Mouse (Mus musculus) E14TG2a.4 (cell line): ENCODE results near the gene Snap91.
A peak's percentile ranks its signal among the peaks of the same experiment; 100 is the strongest.

ENCODE experiments used
- H3K27me3 ChIP-seq: 2 replicates; pipeline ENCODE4 v1.6.1; 2014; ENCODE audit warnings: low read length, control low read depth; ENCODE audit not compliant: insufficient read depth
- H3K36me3 ChIP-seq: 2 replicates; pipeline ENCODE4 v1.6.1; 2014; ENCODE audit warnings: low read length, control low read depth; ENCODE audit not compliant: insufficient read depth
- H3K4me1 ChIP-seq: replicated peaks from 2 replicates; pipeline ENCODE4 v1.6.1; 2014; ENCODE audit warnings: low read depth, low read length, control low read depth
- H3K4me3 ChIP-seq: replicated peaks from 2 replicates; pipeline ENCODE4 v1.5.1; 2014; ENCODE audit warnings: mild to moderate bottlenecking, low read length
- H3K9me3 ChIP-seq: 2 replicates; pipeline ENCODE4 v1.6.1; 2014; ENCODE audit warnings: low read length, control low read depth
- CTCF ChIP-seq: conservative IDR thresholded peaks from 2 replicates; pipeline ENCODE4 v1.5.1; 2014; ENCODE audit warnings: low read length
- NANOG ChIP-seq: IDR thresholded peaks from 2 replicates; pipeline ENCODE4 v1.6.1; 2014; ENCODE audit warnings: borderline replicate concordance, low read length, mixed read lengths
- POU5F1 ChIP-seq: IDR thresholded peaks from 2 replicates; pipeline ENCODE4 v1.6.1; 2014; ENCODE audit warnings: low read length, borderline replicate concordance

The Snap91 gene

GRCm38 (mm10) chr9:86829792-86830191, 50.7 kb downstream of the Snap91 start:
- Histone ChIP-seq H3K4me3 (no peak overlapping the region), H3K9me3 (peaks cover 8% of the 10 kb centered on the region; the same call in 1 of the 2 replicates), H3K36me3 (no peaks in the 10 kb centered on the region), H3K27me3 (no peaks in the 10 kb centered on the region), H3K4me1 (no peaks in the 10 kb centered on the region)
- TF ChIP-seq NANOG: no peak
- TF ChIP-seq POU5F1: no peak
- no peak for TF ChIP-seq CTCF

GRCm38 (mm10) chr9:86829034-86829433, 51.4 kb downstream of the Snap91 start:
- Histone ChIP-seq H3K4me3 (no peak overlapping the region), H3K4me1 (no peaks in the 10 kb centered on the region), H3K9me3 (peaks cover 8% of the 10 kb centered on the region; the same call in 1 of the 2 replicates)

DNA sequence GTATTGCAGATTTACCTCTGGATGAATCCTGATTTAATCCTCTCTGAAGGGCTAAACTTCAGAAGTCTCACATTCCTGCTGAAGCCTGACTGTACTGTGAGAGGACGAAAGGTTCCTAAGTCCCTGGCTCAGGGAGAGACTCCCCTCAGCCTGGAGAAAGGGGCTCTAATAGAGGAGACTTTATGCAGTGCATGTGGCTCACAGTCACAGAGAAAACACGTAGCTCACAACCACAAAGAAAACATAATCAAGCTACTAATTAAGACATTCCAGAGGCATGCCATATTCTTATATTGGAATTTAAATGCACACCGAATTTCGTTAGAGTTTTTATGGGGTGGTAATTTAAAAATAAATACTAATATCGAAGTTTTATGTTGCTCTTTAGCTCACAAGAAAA, 61.1 kb downstream of the Snap91 start:
- no peaks in the 10 kb centered on the region for H3K27me3 ChIP-seq
- no peak for TF ChIP-seq CTCF
- TF ChIP-seq POU5F1: no peak
- peaks cover under 1% of the 10 kb centered on the region; the same call in 1 of the 2 replicates for H3K4me1 ChIP-seq
- no peaks in the 10 kb centered on the region for H3K36me3 ChIP-seq
- no peaks in the 10 kb centered on the region for H3K9me3 ChIP-seq
- no peak overlapping the region for H3K4me3 ChIP-seq

More at GRCm38 (mm10) chr9:86829034-86829433, 51.4 kb downstream of the Snap91 start:
- Histone ChIP-seq H3K36me3 (no peaks in the 10 kb centered on the region), H3K27me3 (no peaks in the 10 kb centered on the region)
- TF ChIP-seq NANOG (no peak), POU5F1 (no peak), CTCF (no peak)

- no peaks in the 10 kb centered on the region for H3K27me3 ChIP-seq
- H3K9me3 ChIP-seq: no peaks in the 10 kb centered on the region
- H3K36me3 ChIP-seq: no peaks in the 10 kb centered on the region
- H3K4me1 ChIP-seq: peaks cover 6% of the 10 kb centered on the region; the same call in 1 of the 2 replicates
- no peak for TF ChIP-seq CTCF
- no peak for TF ChIP-seq NANOG
- no peak for TF ChIP-seq POU5F1
- H3K4me3 ChIP-seq: no peak overlapping the region
These were observed 62.8 kb downstream of the Snap91 start for GRCm38 (mm10) chr9:86817673-86818072.

DNA sequence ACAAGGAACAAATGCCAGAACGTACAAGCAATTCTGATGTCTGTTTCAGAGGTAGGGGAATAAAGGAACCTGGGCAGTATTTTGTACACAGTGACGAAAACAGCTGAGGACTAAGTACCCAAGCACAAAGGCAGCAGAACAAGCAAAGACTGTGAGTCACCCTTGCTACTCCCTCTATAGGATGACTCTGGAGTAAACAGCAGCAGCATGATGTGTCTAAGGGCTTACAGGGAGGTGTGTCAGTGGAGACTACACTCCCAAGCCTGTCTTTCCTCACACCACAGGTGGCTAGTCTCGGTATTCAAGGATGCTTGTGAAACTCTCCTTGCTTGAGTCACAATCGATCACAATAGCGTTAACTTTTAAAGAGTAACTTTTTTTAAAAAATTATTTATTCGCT, 66.1 kb downstream of the Snap91 start:
- Histone ChIP-seq H3K9me3 (no peaks in the 10 kb centered on the region), H3K4me1 (peaks cover 6% of the 10 kb centered on the region; the same call in 1 of the 2 replicates), H3K4me3 (no peak overlapping the region), H3K36me3 (no peaks in the 10 kb centered on the region), H3K27me3 (no peaks in the 10 kb centered on the region)
- no peak for TF ChIP-seq NANOG
- TF ChIP-seq POU5F1: no peak
- no peak for TF ChIP-seq CTCF

DNA sequence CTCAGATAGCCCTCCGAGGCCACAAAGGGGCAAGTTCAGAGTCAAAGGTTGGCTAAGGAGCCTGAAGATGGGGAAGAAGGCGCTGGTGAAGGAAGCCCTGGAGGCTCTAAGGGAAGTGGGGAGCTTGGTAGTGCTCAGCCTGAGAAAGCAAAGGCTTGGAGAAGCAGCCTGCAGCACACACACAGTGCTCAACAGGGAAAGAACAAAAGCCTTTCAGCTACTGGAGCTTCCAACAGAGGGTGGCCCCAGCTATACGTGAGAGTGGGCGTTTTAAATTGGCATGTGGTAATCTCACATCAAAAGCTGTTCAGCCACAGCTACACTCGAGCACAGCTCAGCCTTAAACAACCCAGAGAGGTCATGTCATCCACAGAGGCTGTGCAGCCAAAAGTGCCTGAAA, 67.1 kb downstream of the Snap91 start:
- no peaks in the 10 kb centered on the region for H3K36me3 ChIP-seq
- no peaks in the 10 kb centered on the region for H3K27me3 ChIP-seq
- no peak overlapping the region for H3K4me3 ChIP-seq
- H3K9me3 ChIP-seq: no peaks in the 10 kb centered on the region
- no peak for TF ChIP-seq POU5F1
- no peak for TF ChIP-seq NANOG
- no peak for TF ChIP-seq CTCF
- peaks cover 6% of the 10 kb centered on the region; the same call in 1 of the 2 replicates for H3K4me1 ChIP-seq

DNA sequence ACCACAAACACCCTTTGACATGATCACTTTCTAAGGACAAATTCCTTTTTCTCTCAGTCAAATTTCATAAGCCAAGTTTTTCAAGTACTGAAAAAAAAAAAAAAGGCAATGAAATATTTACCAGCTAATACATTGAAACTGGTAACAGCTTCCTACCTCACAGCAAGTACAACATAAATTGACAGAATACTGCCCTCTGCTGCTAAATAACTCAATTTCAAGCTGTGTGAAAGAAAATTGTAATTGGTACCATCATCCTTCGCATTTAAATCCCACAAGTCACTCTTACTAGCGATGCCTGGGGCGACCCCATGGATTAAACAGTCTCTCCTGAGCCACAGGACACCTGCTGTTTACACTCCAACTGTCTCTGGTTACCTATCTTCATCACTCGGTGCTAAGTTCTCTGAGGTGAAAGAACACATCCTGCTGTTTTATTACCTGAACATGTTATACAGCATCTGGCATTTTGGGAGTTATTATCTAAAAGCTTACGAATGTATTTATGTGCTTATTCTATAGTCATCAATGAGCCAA, 69.7 kb downstream of the Snap91 start:
- H3K36me3 ChIP-seq: no peaks in the 10 kb centered on the region
- H3K9me3 ChIP-seq: no peaks in the 10 kb centered on the region
- TF ChIP-seq NANOG (no peak), POU5F1 (no peak), CTCF (peak; percentile 16; the same call in 1 of the 2 replicates)
- H3K4me3 ChIP-seq: no peak overlapping the region
- H3K27me3 ChIP-seq: no peaks in the 10 kb centered on the region
- H3K4me1 ChIP-seq: peaks cover 6% of the 10 kb centered on the region; the same call in 1 of the 2 replicates

DNA sequence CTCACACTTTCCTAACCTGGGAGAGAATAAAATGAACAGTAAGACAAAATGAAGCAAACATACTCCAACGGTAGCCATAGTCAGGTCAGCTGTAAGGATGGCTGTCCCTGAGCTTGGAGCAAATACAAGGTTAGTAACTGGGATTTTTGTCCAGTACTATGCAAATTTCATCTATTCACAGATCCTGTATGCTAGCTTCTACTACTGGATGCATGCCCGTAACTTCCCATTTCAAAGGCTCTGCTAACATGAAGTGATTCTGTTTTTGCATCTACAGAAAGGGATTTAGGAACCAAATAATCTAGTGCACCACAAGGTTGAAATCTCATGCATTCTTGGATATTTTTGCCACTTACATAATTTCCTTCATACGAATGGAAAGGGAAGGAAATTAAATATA, 70.2 kb downstream of the Snap91 start:
- Histone ChIP-seq H3K36me3 (no peaks in the 10 kb centered on the region), H3K4me3 (no peak overlapping the region), H3K4me1 (peaks cover 6% of the 10 kb centered on the region; the same call in 1 of the 2 replicates), H3K27me3 (no peaks in the 10 kb centered on the region), H3K9me3 (no peaks in the 10 kb centered on the region)
- TF ChIP-seq CTCF (no peak), NANOG (no peak), POU5F1 (no peak)
